Mouse (Mus musculus): Measurements from ENCODE around the gene Mmgt2. TPM values are rescaled to one million over a fixed set of nuclear protein-coding genes. Genes with fewer than 3 reads are reported as not detected.

The Mmgt2 gene
- polyA plus RNA-seq, 1 experiment from 2014 or later = 7.2 TPM

DNA sequence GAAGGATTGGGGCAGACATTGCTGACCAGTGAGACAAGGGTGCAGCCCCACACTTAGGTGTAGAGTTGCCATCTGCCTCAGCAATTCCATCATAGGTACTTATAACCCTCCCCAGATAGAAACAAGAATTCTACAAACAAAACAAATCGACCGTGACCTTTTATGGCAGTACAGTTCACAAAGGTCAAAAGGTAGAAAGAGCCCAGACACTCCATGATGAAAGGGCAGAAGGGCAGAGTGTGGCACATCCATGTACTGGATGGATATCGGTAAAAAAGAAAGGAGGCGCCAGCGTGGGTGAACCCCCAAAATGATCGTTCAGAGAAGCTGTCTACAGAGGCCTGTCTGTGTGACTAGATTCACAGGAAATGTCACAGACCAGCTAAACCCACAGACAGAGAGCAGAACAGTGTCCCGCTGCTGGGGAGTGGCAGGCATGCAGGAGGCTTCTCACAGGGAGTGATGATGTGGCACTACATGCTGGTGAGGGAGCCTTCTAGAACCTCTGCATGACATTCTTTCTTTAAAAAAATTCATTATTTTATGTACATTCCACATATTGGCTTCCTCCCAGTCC is 30.4 kb downstream of the Mmgt2 start:
- Histone ChIP-seq H3K9me3 (replicated peaks) (no peaks in the 10 kb centered on the region), H3K4me3 (replicated peaks) (no peak overlapping the region), H3K9ac (no peak overlapping the region), H3K27me3 (no peaks in the 10 kb centered on the region), H3K36me3 (replicated peaks) (no peaks in the 10 kb centered on the region), H3K27ac (replicated peaks) (no peak overlapping the region), H3K4me1 (replicated peaks) (no peaks in the 10 kb centered on the region; the same call in 1 of the 2 replicates), H3K4me2 (no peak overlapping the region)
- ATAC-seq (ENCODE audit: insufficient read depth) = no peak
- WGBS (ENCODE audit: insufficient replicate concordance) = 60% methylated on average over 7 of the region's 7 CpGs

DNA sequence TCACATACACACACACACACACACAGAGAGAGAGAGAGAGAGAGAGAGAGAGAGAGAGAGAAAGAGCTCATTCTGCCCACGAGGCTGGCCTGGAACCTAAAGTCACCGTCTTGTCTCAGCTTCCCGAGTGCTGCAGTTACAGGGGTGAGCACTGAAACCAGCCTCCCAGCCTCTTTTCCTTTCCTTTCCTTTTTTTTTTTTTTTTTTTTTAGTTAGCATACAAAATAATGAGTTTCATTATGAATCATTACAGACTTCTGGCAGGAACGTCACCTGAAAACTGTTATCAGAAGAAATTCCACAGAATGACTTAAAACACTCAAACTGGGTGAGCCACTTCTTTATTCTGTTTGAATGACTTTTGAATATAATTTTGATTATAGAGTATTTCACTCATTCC is 31.5 kb downstream of the Mmgt2 start:
- no peak for ATAC-seq (ENCODE audit: insufficient read depth)
- no peaks in the 10 kb centered on the region for H3K36me3 ChIP-seq (replicated peaks)
- 54% methylated on average over 4 of the region's 4 CpGs for WGBS (ENCODE audit: insufficient replicate concordance)
- H3K4me3 ChIP-seq (replicated peaks) = no peak overlapping the region
- H3K27ac ChIP-seq (replicated peaks) = no peak overlapping the region
- no peaks in the 10 kb centered on the region; the same call in 1 of the 2 replicates for H3K4me1 ChIP-seq (replicated peaks)
- H3K27me3 ChIP-seq = no peaks in the 10 kb centered on the region
- no peaks in the 10 kb centered on the region for H3K9me3 ChIP-seq (replicated peaks)
- no peak overlapping the region for H3K9ac ChIP-seq
- H3K4me2 ChIP-seq = no peak overlapping the region

DNA sequence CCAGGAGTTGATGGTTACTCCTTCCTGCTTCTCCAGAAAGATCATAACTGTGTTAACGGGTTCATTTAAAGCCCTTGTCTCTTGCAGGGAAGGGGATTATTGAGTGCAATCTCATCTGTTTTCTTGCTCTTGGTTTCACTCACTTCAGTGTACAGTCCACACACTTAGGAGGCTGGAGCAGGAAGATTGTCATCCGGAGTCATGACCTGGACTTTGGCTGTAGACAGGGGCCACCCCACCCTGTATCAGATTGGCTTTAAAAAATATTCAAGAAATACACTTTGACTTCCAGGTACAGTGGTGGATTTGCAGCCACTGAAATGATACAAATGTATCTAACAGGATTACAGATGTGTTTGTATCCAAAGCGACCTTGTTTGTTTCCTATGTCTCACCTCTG is 43.1 kb downstream of the Mmgt2 start:
- Histone ChIP-seq H3K9me3 (replicated peaks) (no peaks in the 10 kb centered on the region), H3K27ac (replicated peaks) (no peak overlapping the region), H3K4me1 (replicated peaks) (no peaks in the 10 kb centered on the region), H3K36me3 (replicated peaks) (no peaks in the 10 kb centered on the region), H3K27me3 (no peaks in the 10 kb centered on the region), H3K4me2 (no peak overlapping the region), H3K9ac (no peak overlapping the region), H3K4me3 (replicated peaks) (no peak overlapping the region)
- ATAC-seq (ENCODE audit: insufficient read depth) = no peak
- WGBS (ENCODE audit: insufficient replicate concordance) = 65% methylated on average over 3 of the region's 3 CpGs

DNA sequence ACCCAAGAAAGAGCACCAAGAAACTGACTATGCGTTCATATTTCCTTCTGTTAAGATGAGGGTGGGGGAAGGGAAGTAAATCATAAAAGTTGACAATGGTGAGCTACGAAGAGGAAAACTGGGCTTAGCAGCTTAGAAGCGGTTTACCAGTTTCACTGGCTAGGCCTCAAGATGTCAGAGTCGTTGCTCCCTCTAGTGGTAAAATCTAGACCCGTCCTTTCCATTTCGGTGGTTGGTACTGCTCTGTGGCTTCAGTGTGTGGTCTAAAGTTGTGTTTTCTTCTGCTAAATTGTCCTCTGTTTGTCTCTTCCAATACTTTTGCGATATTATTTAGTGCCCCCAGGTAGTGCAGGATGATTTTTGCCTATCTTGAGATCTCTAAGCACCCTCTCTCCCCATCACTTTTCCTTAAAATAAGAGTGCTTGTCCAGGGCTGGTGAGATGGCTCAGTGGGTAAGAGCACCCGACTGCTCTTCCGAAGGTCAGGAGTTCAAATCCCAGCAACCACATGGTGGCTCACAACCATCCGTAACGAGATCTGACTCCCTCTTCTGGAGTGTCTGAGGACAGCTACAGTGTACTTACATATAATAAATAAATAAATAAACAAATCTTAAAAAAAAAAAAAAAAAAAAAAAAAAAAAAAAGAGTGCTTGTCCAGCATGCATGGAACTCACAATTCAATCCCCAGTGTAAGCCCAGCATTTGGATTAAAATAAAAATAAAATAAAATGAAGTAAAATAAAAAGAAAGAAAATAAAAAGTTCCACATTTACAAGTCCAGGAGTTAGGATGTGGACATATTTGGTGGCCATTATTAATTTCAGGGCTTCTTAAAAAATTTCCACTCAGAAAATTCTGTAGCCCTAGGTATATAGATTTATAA is 45.1 kb downstream of the Mmgt2 start:
- Histone ChIP-seq H3K4me3 (replicated peaks) (no peak overlapping the region), H3K36me3 (replicated peaks) (no peaks in the 10 kb centered on the region), H3K9ac (no peak overlapping the region), H3K27me3 (no peaks in the 10 kb centered on the region), H3K27ac (replicated peaks) (no peak overlapping the region), H3K9me3 (replicated peaks) (no peaks in the 10 kb centered on the region), H3K4me1 (replicated peaks) (no peaks in the 10 kb centered on the region), H3K4me2 (no peak overlapping the region)
- 19% methylated on average over 11 of the region's 11 CpGs for WGBS (ENCODE audit: insufficient replicate concordance)
- no peak for ATAC-seq (ENCODE audit: insufficient read depth)

- H3K36me3 ChIP-seq (replicated peaks) = no peaks in the 10 kb centered on the region
- H3K9me3 ChIP-seq (replicated peaks) = no peaks in the 10 kb centered on the region
- H3K27me3 ChIP-seq = no peaks in the 10 kb centered on the region
- no peak overlapping the region for H3K4me2 ChIP-seq
- no peak overlapping the region for H3K27ac ChIP-seq (replicated peaks)
- no peaks in the 10 kb centered on the region for H3K4me1 ChIP-seq (replicated peaks)
- H3K4me3 ChIP-seq (replicated peaks) = no peak overlapping the region
- 80% methylated on average over 8 of the region's 8 CpGs for WGBS (ENCODE audit: insufficient replicate concordance)
- H3K9ac ChIP-seq = no peak overlapping the region
- no peak for ATAC-seq (ENCODE audit: insufficient read depth)
Measured at GRCm38 (mm10) chr11:62695126-62695525, 46.7 kb downstream of the Mmgt2 start.

DNA sequence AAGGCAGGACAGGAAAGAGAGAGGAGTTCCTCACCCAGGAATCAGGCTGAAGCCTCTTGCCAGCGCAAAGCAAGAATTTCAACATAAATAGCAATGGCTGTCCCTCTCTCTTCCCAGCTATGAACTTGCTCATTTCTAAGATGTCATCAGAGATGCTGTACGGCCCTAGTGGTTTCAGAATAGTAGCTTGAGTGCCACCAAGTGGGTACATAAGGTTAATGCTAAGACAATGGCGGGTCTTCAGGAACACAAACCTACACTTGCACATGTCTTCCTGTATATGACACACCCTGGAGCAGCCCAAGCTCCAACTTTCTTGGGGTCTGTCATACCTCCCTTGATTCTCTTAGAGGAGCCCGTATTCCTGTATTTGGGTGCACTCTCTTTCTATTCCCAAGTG is 51.3 kb downstream of the Mmgt2 start:
- no peak for ATAC-seq (ENCODE audit: insufficient read depth)
- no peak overlapping the region for H3K4me3 ChIP-seq (replicated peaks)
- WGBS (ENCODE audit: insufficient replicate concordance) = 36% methylated on average over 4 of the region's 4 CpGs
- no peaks in the 10 kb centered on the region for H3K27me3 ChIP-seq
- H3K4me2 ChIP-seq = no peak overlapping the region
- H3K36me3 ChIP-seq (replicated peaks) = no peaks in the 10 kb centered on the region
- no peak overlapping the region for H3K27ac ChIP-seq (replicated peaks)
- H3K9me3 ChIP-seq (replicated peaks) = no peaks in the 10 kb centered on the region
- H3K9ac ChIP-seq = no peak overlapping the region
- H3K4me1 ChIP-seq (replicated peaks) = no peaks in the 10 kb centered on the region

GRCm38 (mm10) chr11:62701218-62701617 is 52.8 kb downstream of the Mmgt2 start:
- Histone ChIP-seq H3K36me3 (replicated peaks) (no peaks in the 10 kb centered on the region), H3K4me3 (replicated peaks) (no peak overlapping the region)
- WGBS (ENCODE audit: insufficient replicate concordance) = 41% methylated on average over 1 of the region's 1 CpGs

DNA sequence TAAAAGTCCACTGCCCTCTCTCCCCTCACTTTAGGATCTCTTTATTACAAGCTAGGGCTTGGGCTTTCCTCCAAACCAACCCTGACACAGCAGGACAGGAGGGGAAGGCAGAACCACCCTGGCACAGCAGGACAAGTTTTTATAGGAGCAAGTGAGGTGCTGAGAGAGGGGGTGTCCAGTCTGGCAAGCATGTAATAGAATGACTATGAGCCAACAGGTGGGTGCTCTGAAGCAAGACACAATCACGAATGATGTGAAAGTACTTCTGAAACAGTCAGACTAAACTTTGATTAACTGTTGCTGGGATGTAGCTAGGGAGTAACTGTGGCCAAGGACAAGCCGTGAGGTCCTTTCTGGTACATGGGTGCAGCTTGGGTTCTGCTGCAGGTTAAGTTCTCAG is 57.7 kb downstream of the Mmgt2 start:
- Histone ChIP-seq H3K27me3 (no peaks in the 10 kb centered on the region), H3K4me3 (replicated peaks) (no peak overlapping the region), H3K9me3 (replicated peaks) (no peaks in the 10 kb centered on the region), H3K9ac (no peak overlapping the region), H3K27ac (replicated peaks) (no peak overlapping the region), H3K36me3 (replicated peaks) (no peaks in the 10 kb centered on the region), H3K4me2 (no peak overlapping the region), H3K4me1 (replicated peaks) (no peaks in the 10 kb centered on the region)
- 61% methylated on average over 2 of the region's 2 CpGs for WGBS (ENCODE audit: insufficient replicate concordance)
- ATAC-seq (ENCODE audit: insufficient read depth) = no peak

More at GRCm38 (mm10) chr11:62701218-62701617, 52.8 kb downstream of the Mmgt2 start:
- no peak overlapping the region for H3K27ac ChIP-seq (replicated peaks)
- no peak overlapping the region for H3K4me2 ChIP-seq
- H3K27me3 ChIP-seq = no peaks in the 10 kb centered on the region
- no peaks in the 10 kb centered on the region for H3K9me3 ChIP-seq (replicated peaks)
- no peaks in the 10 kb centered on the region for H3K4me1 ChIP-seq (replicated peaks)
- ATAC-seq (ENCODE audit: insufficient read depth) = no peak
- no peak overlapping the region for H3K9ac ChIP-seq

GRCm38 (mm10) chr11:62708252-62708651 is 59.8 kb downstream of the Mmgt2 start:
- Histone ChIP-seq H3K27ac (replicated peaks) (no peak overlapping the region), H3K4me1 (replicated peaks) (no peaks in the 10 kb centered on the region), H3K4me2 (no peak overlapping the region), H3K27me3 (no peaks in the 10 kb centered on the region), H3K9me3 (replicated peaks) (no peaks in the 10 kb centered on the region), H3K36me3 (replicated peaks) (no peaks in the 10 kb centered on the region), H3K4me3 (replicated peaks) (no peak overlapping the region), H3K9ac (no peak overlapping the region)
- 58% methylated on average over 7 of the region's 7 CpGs for WGBS (ENCODE audit: insufficient replicate concordance)
- no peak for ATAC-seq (ENCODE audit: insufficient read depth)

GRCm38 (mm10) chr11:62710657-62711056 is 62.2 kb downstream of the Mmgt2 start:
- Histone ChIP-seq H3K9ac (no peak overlapping the region), H3K36me3 (replicated peaks) (no peaks in the 10 kb centered on the region), H3K4me3 (replicated peaks) (no peak overlapping the region), H3K27ac (replicated peaks) (no peak overlapping the region), H3K4me1 (replicated peaks) (no peaks in the 10 kb centered on the region), H3K27me3 (no peaks in the 10 kb centered on the region), H3K4me2 (no peak overlapping the region), H3K9me3 (replicated peaks) (no peaks in the 10 kb centered on the region)
- ATAC-seq (ENCODE audit: insufficient read depth) = no peak
- 59% methylated on average over 5 of the region's 5 CpGs for WGBS (ENCODE audit: insufficient replicate concordance)

Measured in liver, embryonic 15.5 days (tissue).